Mouse (Mus musculus): ENCODE measurements around the gene Rnft2.

GRCm38 (mm10) chr5:118259152-118259551 is 14.2 kb upstream of the Rnft2 start:
- TF ChIP-seq CTCF (IDR thresholded peaks at IDR 0.05 in 2 of 3, conservative IDR thresholded peaks at IDR 0.05 in 1 of 3; ENCODE audit: control insufficient read depth in 1 of 3, insufficient read depth in 1 of 3, low read depth in 2 of 3, low read length in 3 of 3, poor library complexity in 1 of 3, severe bottlenecking in 1 of 3) (no peak), ZKSCAN1 (IDR thresholded peaks at IDR 0.05; ENCODE audit: low read depth, low read length) (no peak), ELF1 (IDR thresholded peaks at IDR 0.05; ENCODE audit: low read depth, low read length) (no peak), ZC3H11A (IDR thresholded peaks at IDR 0.05; ENCODE audit: low read depth, low read length) (no peak), GATA1 (IDR thresholded peaks at IDR 0.05; ENCODE audit: low read depth, low read length) (no peak), MEF2A (IDR thresholded peaks at IDR 0.05; ENCODE audit: extremely low read depth, insufficient replicate concordance, low read depth, low read length, poor library complexity, severe bottlenecking) (no peak), POLR2A (IDR thresholded peaks at IDR 0.05; ENCODE audit: control insufficient read depth in 1 of 2, insufficient read depth in 1 of 2, low read depth in 1 of 2, low read length in 2 of 2, poor library complexity in 1 of 2) (no peak), CHD1 (IDR thresholded peaks at IDR 0.05; ENCODE audit: low read depth, low read length) (no peak), EP300 (IDR thresholded peaks at IDR 0.05; ENCODE audit: low read depth in 1 of 2, low read length in 2 of 2) (no peak), E2F4 (IDR thresholded peaks at IDR 0.05; ENCODE audit: borderline replicate concordance, low read depth, low read length) (no peak), TBP (IDR thresholded peaks at IDR 0.05; ENCODE audit: low read depth, low read length) (no peak), BHLHE40 (IDR thresholded peaks at IDR 0.05; ENCODE audit: borderline replicate concordance, low read depth, low read length) (no peak), SMC3 (IDR thresholded peaks at IDR 0.05; ENCODE audit: low read depth, low read length) (no peak), MAX (IDR thresholded peaks at IDR 0.05; ENCODE audit: low read length) (no peak)
